Comparison of ENCODE assay signal across 10 mouse cellular contexts in the genomic region with DNA sequence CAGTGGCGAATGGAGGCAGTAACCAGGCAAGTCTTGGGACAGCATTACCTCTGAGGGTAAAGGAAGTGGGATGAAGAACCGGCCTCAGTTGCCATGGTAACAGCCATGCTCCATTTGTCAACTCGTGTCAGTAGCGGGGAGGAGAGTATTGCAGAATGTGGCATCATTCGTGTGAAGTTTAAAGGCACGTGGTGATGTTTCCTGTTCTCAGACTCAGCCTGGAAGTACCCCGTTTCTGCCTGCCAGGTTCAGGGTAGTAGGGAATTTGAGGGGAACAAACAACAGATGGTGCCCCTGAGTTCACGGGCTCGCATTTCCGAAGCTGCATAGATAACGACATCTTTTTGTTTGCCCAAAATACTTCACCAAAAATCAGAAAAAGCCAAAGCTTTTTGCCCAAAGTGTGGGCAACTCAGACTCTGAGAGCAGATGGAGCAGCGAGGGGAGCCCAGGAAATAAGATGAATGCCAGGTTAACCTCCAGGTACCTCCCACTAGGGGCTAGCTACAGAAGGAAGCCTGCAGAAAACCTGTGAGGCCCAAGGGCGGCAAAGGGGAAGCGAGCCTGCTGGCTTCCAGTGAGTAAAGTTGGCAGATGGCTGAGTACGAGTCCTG. TPM values are rescaled to one million over a fixed set of nuclear protein-coding genes. Genes with fewer than 3 reads are reported as not detected.
DNase-seq lines count a peak whose midpoint lies in the region; ATAC-seq lines count a peak whose summit lies in the region.
"Had no signal": no experiment of that assay in that cellular context is flagged by ENCODE, and none has a peak within 500 bp of the region (broad histone marks: within the 10 kb centered on the region; RNA-seq: fewer than 3 reads in every experiment).

No protein-coding gene starts in this region.

- H3K27ac ChIP-seq in embryonic facial prominence, embryonic 10.5 days (replicated peaks) = 0 out of 2 replicates have a peak overlapping the region, but pooled peaks have one; percentile 24
- H3K27ac ChIP-seq in limb, embryonic 15.5 days = peak overlapping the region; percentile 77
- peak overlapping the region; percentile 46; the same call in 1 of the 2 replicates for H3K27ac ChIP-seq in neural tube, embryonic 13.5 days (replicated peaks)

- no peaks in the 10 kb centered on the region for H3K36me3 ChIP-seq in embryonic facial prominence, embryonic 10.5 days (replicated peaks)
- H3K36me3 ChIP-seq in limb, embryonic 15.5 days = no peaks in the 10 kb centered on the region
- H3K36me3 ChIP-seq in neural tube, embryonic 13.5 days = no peaks in the 10 kb centered on the region

- no peak overlapping the region for H3K9ac ChIP-seq in limb, embryonic 15.5 days
- no peak overlapping the region for H3K9ac ChIP-seq in neural tube, embryonic 13.5 days

- peaks cover 51% of the 10 kb centered on the region for H3K4me1 ChIP-seq in embryonic facial prominence, embryonic 10.5 days
- peaks cover 48% of the 10 kb centered on the region for H3K4me1 ChIP-seq in limb, embryonic 15.5 days
- H3K4me1 ChIP-seq in neural tube, embryonic 13.5 days (replicated peaks) = peaks cover 42% of the 10 kb centered on the region

- ATAC-seq in limb, embryonic 15.5 days (ENCODE audit: insufficient number of reproducible peaks, low FRiP score, low TSS enrichment, low read depth) = no peak
- peak; percentile 67 for ATAC-seq in neural tube, embryonic 13.5 days (ENCODE audit: low read depth)

- peak; percentile 25 for DNase-seq in adrenal gland, adult 2 months
- no peak for DNase-seq in adrenal gland, adult 18-20 months (ENCODE audit: low spot score in 2 of 2)
- DNase-seq in NIH3T3 (ENCODE audit: low read depth) = peak; percentile 68
- DNase-seq in embryonic facial prominence, embryonic 10.5 days (ENCODE audit: low spot score) = peak; percentile 74
- peak; percentile 35 for DNase-seq in hindlimb bud, embryonic 11.5 days (ENCODE audit: extremely low spot score, low read depth, low spot score)
- DNase-seq in gastrocnemius, postnatal 4 days (ENCODE audit: low spot score in 2 of 2) = no peak

- WGBS in embryonic facial prominence, embryonic 10.5 days = 25% methylated on average over 15 of the region's 15 CpGs
- 13% methylated on average over 15 of the region's 15 CpGs for WGBS in limb, embryonic 15.5 days
- WGBS in neural tube, embryonic 13.5 days = 17% methylated on average over 15 of the region's 15 CpGs

- H3K27me3 ChIP-seq in embryonic facial prominence, embryonic 10.5 days (replicated peaks; ENCODE audit: low read depth, poor library complexity, severe bottlenecking) = no peaks in the 10 kb centered on the region
- no peaks in the 10 kb centered on the region for H3K27me3 ChIP-seq in limb, embryonic 15.5 days
- no peaks in the 10 kb centered on the region for H3K27me3 ChIP-seq in neural tube, embryonic 13.5 days

- H3K9me3 ChIP-seq in embryonic facial prominence, embryonic 10.5 days = no peaks in the 10 kb centered on the region
- no peaks in the 10 kb centered on the region for H3K9me3 ChIP-seq in limb, embryonic 15.5 days
- no peaks in the 10 kb centered on the region for H3K9me3 ChIP-seq in neural tube, embryonic 13.5 days

- H3K4me3 ChIP-seq in embryonic facial prominence, embryonic 10.5 days = no peak overlapping the region; the same call in 1 of the 2 replicates
- H3K4me3 ChIP-seq in limb, embryonic 15.5 days = no peak overlapping the region
- no peak overlapping the region for H3K4me3 ChIP-seq in neural tube, embryonic 13.5 days

- H3K4me2 ChIP-seq in limb, embryonic 15.5 days = no peak overlapping the region
- H3K4me2 ChIP-seq in neural tube, embryonic 13.5 days = peak overlapping the region; percentile 19; the same call in 1 of the 2 replicates

RNA-seq across cellular contexts. Expression of gene Gm11077, which starts 50.3 kb away (rescaled TPM):
- not detected for total RNA-seq in adrenal gland, adult 2 months (2021)
- not detected in 2 replicates for polyA plus RNA-seq in adrenal gland, adult 2 months (2012; rRNA removed)
- total RNA-seq in adrenal gland, adult 18-20 months (2021) = not detected
- polyA plus RNA-seq in embryonic facial prominence, embryonic 10.5 days (2016; fragmentation: Nextera tagmentation; extraction: Ambion mirVana) = not detected in 2 replicates
- polyA plus RNA-seq in limb, embryonic 15.5 days (2015; fragmentation: Nextera tagmentation; extraction: Ambion mirVana) = not detected in 2 replicates
- polyA plus RNA-seq in neural tube, embryonic 13.5 days (2015; fragmentation: Nextera tagmentation; extraction: Ambion mirVana) = not detected in 2 replicates
- not detected for total RNA-seq in gastrocnemius, postnatal 4 days (2021)
- polyA plus RNA-seq: heart, postnatal 0 days; testis, adult 2 months had no signal

RNA-seq across cellular contexts. Expression of gene Aebp2, which starts 56.3 kb away (rescaled TPM):
- total RNA-seq in adrenal gland, adult 2 months (2021) = 10 to 100 TPM; 40.5 to 45.9 TPM
- 18.9 and 19.4 TPM in 2 replicates for polyA plus RNA-seq in adrenal gland, adult 2 months (2012; rRNA removed)
- total RNA-seq in adrenal gland, adult 18-20 months (2021) = 10 to 100 TPM; 44.8 to 45.6 TPM
- polyA plus RNA-seq in embryonic facial prominence, embryonic 10.5 days (2016; fragmentation: Nextera tagmentation; extraction: Ambion mirVana) = 8.1 and 9.4 TPM in 2 replicates
- polyA plus RNA-seq in limb, embryonic 15.5 days (2015; fragmentation: Nextera tagmentation; extraction: Ambion mirVana) = 14.4 and 17.1 TPM in 2 replicates
- polyA plus RNA-seq in neural tube, embryonic 13.5 days (2015; fragmentation: Nextera tagmentation; extraction: Ambion mirVana) = 6.5 and 8.4 TPM in 2 replicates
- 10 to 100 TPM; 53.6 to 55.8 TPM for total RNA-seq in gastrocnemius, postnatal 4 days (2021)

Comparison
In these comparisons a context has a peak if more than half of its experiments do, and no peak if none do; other contexts are left out.
1. DNase-seq: peak in adrenal gland, adult 2 months (single experiment), NIH3T3 (single experiment), embryonic facial prominence, embryonic 10.5 days (single experiment) and hindlimb bud, embryonic 11.5 days (single experiment); none in adrenal gland, adult 18-20 months (0 of 2) and gastrocnemius, postnatal 4 days (0 of 2).
2. H3K27ac ChIP-seq: peak in every context shown above with its lines; median percentile 77 in limb, embryonic 15.5 days; 46 in neural tube, embryonic 13.5 days; 24 in embryonic facial prominence, embryonic 10.5 days.